Mouse (Mus musculus) frontal cortex, adult (tissue): Measurements from ENCODE around the gene Ints5.

Experiments
- ATAC-seq: cut with Nextera tagmentation; 2 replicates; pipeline ENCODE4 v1.9.2; 2017; ENCODE audit warnings: mild to moderate bottlenecking, moderate library complexity, mixed read lengths; ENCODE audit not compliant: low TSS enrichment

The Ints5 gene

GRCm38 (mm10) chr19:8928689-8929223 is 36.0 kb downstream of the Ints5 start:
- no peak for ATAC-seq

GRCm38 (mm10) chr19:8929224-8930088 is 36.7 kb downstream of the Ints5 start, which contains the start of the genes Rom1 and Eml3:
Rom1 (minus strand) TSS chr19:8929356.
Eml3 (plus strand) TSS chr19:8929552.
- peak; percentile 25 for ATAC-seq

GRCm38 (mm10) chr19:8930117-8930516 is 37.3 kb downstream of the Ints5 start:
- no peak for ATAC-seq

GRCm38 (mm10) chr19:8930771-8931170 is 38.0 kb downstream of the Ints5 start:
- ATAC-seq = no peak

DNA sequence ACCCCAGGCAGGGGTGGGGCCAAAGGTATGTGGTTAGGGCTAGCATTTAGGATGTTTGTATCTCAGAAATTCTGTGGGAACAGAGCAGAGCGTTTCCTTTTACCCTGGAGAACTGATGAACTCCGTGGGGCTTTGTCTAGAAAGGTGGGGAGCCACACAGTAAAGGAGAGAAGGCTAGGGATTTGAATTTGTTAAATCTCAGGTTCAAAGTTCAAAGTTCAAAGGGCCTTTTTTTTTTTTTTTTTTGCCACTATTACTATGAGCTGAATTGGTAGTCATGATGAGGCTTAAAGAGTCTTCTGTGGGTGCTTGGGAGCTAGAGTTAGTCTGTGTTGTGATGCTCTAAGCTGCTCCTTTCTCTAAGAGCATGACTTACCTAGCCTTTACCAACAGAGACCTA is 43.9 kb downstream of the Ints5 start:
- ATAC-seq = no peak

DNA sequence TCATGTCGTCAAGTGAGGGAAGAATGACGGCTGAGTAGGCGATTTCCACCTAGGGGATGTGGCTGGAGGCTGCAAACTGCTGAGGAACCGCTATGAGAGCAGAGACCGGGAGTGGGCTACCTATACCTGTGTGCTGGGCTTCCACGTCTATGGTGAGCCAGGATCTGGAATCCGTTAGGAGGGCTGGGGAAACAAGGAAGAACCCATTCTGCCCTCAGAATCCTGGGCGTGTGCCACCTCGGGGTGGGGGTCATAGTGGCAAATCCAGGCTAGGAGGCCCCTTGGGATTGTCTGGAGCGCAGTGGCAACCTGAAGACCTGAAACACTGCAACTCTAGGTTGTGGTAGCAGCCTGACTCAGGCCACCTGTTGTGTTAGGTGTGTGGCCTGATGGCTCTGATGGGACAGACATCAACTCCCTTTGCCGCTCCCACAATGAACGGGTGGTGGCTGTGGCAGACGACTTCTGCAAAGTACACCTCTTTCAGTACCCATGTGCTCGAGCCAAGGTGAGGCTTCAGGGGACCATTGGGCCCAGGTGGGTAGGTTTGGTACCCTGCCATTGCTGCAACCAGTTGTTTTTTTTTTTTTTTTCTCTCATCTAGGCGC is 47.8 kb downstream of the Ints5 start:
- ATAC-seq = no peak

DNA sequence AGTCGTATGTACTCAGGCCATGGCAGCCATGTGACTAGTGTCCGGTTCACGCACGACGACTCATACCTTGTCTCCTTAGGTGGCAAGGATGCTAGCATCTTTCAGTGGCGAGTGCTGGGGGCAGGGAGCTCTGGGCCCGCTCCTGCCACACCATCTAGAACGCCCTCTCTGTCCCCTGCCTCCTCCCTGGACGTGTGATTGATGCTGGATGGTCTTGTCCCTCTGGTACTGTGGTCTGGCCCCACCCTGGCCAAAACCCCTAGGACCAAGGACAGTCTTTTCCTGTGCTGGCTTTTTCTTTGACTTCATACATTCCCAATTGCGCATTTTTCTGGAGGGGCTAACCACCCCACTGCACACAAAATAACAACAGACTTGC is 48.3 kb downstream of the Ints5 start:
- ATAC-seq = no peak

DNA sequence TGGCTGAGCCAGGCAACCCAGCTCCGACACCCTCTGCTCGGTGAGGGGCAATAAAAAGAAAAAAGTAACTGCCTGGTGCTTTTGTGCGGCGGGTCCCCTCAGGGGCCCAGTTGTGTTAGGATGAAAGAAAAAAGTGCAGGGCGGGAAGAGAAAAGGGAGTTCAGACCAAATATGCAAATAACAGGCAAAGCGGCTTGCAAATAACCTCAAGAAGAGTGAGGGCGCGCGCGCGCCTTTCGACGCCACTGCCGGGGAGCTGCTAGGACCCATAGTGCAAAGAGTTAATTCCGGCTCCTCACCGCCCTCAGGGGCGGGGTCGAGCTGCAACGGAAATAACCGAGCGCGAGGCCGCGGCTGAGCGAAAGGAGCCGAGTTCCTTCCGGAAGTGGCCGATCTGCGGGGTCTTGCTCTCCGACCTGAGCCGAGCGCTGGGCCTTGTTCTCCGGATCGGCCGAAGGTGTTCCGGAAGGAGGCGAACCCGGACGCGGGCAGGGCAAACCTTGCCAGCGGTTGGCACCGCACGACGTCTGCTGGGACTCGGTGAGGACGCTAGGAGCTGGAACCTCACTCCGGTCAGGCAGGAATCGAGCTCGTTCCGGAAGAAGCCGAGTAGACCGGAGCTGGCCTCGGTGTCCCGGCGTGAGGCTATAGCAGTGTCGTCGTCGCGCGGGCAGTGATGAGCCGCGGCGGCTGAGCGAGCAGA is 48.9 kb downstream of the Ints5 start, which contains the start of gene Mta2:
Mta2 (plus strand) TSS at position 361 of the 703 bp plus-strand sequence.
- peak; percentile 92 for ATAC-seq

DNA sequence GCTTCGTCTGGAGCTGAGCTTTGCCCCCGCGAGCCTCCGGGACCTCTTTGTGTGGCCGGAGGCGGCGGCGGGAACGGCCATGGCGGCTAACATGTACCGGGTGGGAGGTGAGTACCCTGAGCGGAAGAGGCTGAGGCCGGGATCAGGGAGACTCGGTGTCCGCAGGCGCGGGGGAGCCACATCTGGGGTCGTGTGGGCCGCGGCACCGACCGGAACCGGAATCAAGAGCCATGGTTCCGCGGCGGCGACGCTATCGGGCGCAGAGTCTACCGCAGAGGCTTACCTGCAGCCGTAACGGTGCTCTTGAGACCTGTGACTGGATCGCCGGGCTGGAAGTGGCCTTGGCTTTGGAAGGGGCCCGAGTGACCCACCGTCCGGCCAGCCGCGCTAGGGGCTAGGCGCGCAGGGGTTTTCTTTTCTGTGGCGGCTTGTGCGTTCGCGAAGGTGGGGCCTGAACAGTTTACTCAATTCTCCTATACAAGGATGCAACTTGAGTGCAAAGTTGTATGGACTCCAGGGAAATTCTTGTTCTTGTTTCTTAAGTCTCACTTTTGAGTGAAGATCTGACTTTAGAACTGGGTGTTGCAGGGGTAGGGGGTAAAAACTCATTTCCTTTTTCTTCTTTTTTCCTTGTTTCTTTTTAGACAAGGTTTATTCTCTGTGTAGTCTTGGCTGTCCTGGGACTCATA is 49.6 kb downstream of the Ints5 start:
- peak; percentile 45 for ATAC-seq

- no peak for ATAC-seq
These were observed 50.2 kb downstream of the Ints5 start for GRCm38 (mm10) chr19:8943047-8943446.

DNA sequence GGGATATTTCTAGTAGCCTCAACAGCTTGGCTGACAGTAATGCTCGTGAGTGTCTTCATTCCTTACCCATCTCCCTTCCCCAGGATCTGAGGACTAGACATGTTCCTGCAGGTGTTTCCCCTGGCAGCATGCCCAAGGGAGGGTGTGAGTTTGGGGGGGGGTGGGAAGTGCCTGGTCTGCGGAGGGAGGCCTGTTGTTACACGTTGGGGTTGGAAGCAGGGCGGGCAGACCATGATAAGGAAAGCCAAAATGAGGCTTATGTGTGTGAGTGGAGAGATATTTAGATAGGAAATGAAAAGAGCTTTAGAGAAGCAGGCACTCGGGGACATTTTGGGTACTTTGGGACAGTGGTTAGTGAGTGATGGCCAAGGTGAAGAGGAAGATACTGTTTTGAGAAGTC is 51.3 kb downstream of the Ints5 start:
- no peak for ATAC-seq

DNA sequence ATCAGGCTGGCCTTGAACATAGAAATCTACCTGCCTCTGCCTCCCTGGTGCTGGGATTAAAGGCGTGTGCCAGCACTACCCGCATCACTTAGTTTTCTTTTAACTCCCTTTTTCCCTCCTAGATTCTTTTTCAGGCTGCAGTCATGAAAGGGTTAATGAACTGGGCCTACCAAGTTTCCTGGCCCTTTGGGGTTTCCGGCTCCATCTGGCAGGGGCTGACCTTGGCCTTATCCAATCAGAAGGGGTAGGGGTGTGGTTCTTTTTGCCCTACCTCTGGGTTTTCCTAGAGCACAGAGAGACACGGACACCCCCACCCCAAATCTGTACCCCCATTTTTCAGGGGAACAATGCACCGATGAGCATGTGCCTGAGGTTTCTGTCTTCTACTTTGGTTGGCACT is 51.9 kb downstream of the Ints5 start:
- ATAC-seq = no peak

DNA sequence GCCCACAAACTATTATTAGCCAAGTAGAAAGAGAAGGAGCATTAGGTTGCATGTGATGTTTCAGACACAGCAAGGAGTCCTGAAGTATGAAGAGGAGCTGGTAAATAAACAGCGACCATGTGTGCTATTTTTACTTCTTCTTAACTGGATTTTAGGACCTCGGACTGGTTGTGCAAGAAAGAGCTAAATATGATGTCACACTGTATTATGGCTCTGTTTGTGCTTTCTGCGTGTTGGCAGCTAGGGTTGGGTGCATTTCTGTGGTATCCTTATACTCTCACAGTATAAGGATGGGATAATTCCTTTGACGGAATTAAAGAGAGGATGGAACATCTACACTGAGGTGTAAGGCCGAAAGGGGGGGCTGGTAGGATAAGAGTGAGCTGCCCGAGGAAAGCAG is 52.4 kb downstream of the Ints5 start:
- no peak for ATAC-seq

- ATAC-seq = no peak
These were observed 54.1 kb downstream of the Ints5 start for GRCm38 (mm10) chr19:8946929-8947328.
